ENCODE assay signal across 12 mouse cellular contexts in the genomic region with DNA sequence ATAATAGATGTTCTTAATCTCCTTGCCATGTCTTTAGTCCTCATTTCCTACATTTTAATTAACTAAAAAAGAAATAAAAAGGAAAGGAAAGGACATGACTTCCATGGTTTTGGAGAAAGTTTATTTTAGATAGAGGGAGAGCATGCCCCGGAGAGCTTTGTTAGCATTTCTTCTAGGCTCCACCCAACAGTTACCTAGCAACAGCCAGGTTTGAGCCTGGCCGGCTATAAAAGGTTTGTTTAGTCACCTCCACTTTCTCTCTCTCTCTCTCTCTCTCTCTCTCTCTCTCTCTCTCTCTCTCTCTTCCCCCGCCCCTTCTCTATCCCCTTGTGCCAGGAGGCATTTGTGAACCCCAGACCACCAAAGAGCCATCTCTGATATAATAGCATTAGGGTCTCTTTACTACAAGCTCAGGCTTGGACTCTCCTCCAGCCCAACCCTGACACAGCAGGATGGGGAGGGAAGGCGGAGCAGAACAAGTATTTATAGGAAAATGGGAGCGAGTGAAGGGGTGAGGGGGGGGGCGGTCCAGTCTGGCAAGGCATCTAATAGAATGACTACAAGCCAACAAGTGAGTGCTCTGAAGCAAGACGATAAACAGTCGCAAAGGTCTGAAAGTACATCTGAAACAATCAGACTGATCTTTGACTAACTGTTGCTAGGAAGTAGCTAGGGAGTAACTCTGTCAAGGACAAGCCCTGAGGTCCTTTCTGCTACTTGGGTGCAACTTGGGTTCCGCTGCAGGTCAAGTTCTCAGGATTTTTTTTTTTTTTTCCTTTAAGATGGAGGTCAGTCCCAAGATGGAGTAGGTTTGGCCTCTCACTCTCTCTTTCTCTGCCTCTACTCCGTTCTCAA. TPM values are rescaled to one million over a fixed set of nuclear protein-coding genes. Genes with fewer than 3 reads are reported as not detected.
DNase-seq lines count a peak whose midpoint lies in the region; ATAC-seq and TF ChIP-seq lines count a peak whose summit lies in the region.
"Had no signal": no experiment of that assay in that cellular context is flagged by ENCODE, and none has a peak within 500 bp of the region (broad histone marks: within the 10 kb centered on the region; RNA-seq: fewer than 3 reads in every experiment).

No protein-coding gene starts in this region.

- DNase-seq in forebrain, embryonic 11.5 days (ENCODE audit: low spot score) = no peak
- DNase-seq in kidney, postnatal 0 days (ENCODE audit: low spot score) = peak; percentile 40
- no peak for DNase-seq in kidney, adult 18-20 months
- DNase-seq in hindbrain, postnatal 0 days (ENCODE audit: low spot score) = peak; percentile 13
- no peak for DNase-seq in thymus, postnatal 4 days
- no peak for DNase-seq in right cerebral cortex, postnatal 36 days (ENCODE audit: low spot score in 2 of 2)
- DNase-seq: cerebellum, postnatal 36 days; left cerebral cortex, postnatal 4 days had no signal

- no peaks in the 10 kb centered on the region for H3K27me3 ChIP-seq in forebrain, embryonic 11.5 days (ENCODE audit: control insufficient read depth, insufficient read depth, low read length)
- no peaks in the 10 kb centered on the region for H3K27me3 ChIP-seq in forebrain, embryonic 15.5 days
- no peaks in the 10 kb centered on the region for H3K27me3 ChIP-seq in kidney, postnatal 0 days (ENCODE audit: insufficient read depth, low read length)
- no peaks in the 10 kb centered on the region for H3K27me3 ChIP-seq in hindbrain, postnatal 0 days (ENCODE audit: insufficient read depth, low read length)
- no peaks in the 10 kb centered on the region; the same call in none of the 2 replicates for H3K27me3 ChIP-seq in midbrain, embryonic 16.5 days (ENCODE audit: control insufficient read depth, insufficient read depth, low read depth, low read length)
- H3K27me3 ChIP-seq: Patski had no signal

- no peak overlapping the region for H3K4me3 ChIP-seq in forebrain, embryonic 11.5 days (ENCODE audit: low read depth, low read length)
- H3K4me3 ChIP-seq in forebrain, embryonic 15.5 days = no peak overlapping the region
- no peak overlapping the region; the same call in 1 of the 2 replicates for H3K4me3 ChIP-seq in kidney, postnatal 0 days (replicated peaks; ENCODE audit: low read depth, low read length)
- H3K4me3 ChIP-seq in hindbrain, postnatal 0 days (ENCODE audit: low read length) = no peak overlapping the region
- no peak overlapping the region for H3K4me3 ChIP-seq in midbrain, embryonic 16.5 days (ENCODE audit: low read depth, low read length)

- no peaks in the 10 kb centered on the region for H3K36me3 ChIP-seq in forebrain, embryonic 11.5 days (ENCODE audit: control insufficient read depth, insufficient read depth, low read length)
- no peaks in the 10 kb centered on the region for H3K36me3 ChIP-seq in forebrain, embryonic 15.5 days
- no peaks in the 10 kb centered on the region for H3K36me3 ChIP-seq in kidney, postnatal 0 days (ENCODE audit: insufficient read depth, low read length)
- H3K36me3 ChIP-seq in hindbrain, postnatal 0 days (ENCODE audit: insufficient read depth, low read length) = no peaks in the 10 kb centered on the region
- H3K36me3 ChIP-seq in midbrain, embryonic 16.5 days (ENCODE audit: control insufficient read depth, insufficient read depth, low read length) = no peaks in the 10 kb centered on the region

- H3K4me2 ChIP-seq in forebrain, embryonic 11.5 days (ENCODE audit: low read depth, low read length, severe bottlenecking) = peak overlapping the region; percentile 6; the same call in 1 of the 2 replicates
- no peak overlapping the region for H3K4me2 ChIP-seq in forebrain, embryonic 15.5 days (replicated peaks)
- H3K4me2 ChIP-seq in kidney, postnatal 0 days (ENCODE audit: low read length) = peak overlapping the region; percentile 43
- H3K4me2 ChIP-seq in hindbrain, postnatal 0 days (ENCODE audit: low read depth, low read length) = 0 out of 2 replicates have a peak overlapping the region, but pooled peaks have one; percentile 13
- peak overlapping the region; percentile 33; the same call in 1 of the 2 replicates for H3K4me2 ChIP-seq in midbrain, embryonic 16.5 days (ENCODE audit: low read length)

- H3K9me3 ChIP-seq in forebrain, embryonic 11.5 days (ENCODE audit: control insufficient read depth, low read length) = no peaks in the 10 kb centered on the region
- H3K9me3 ChIP-seq in forebrain, embryonic 15.5 days = no peaks in the 10 kb centered on the region
- H3K9me3 ChIP-seq in kidney, postnatal 0 days (replicated peaks; ENCODE audit: low read length) = no peaks in the 10 kb centered on the region
- H3K9me3 ChIP-seq in hindbrain, postnatal 0 days (ENCODE audit: low read length) = no peaks in the 10 kb centered on the region
- H3K9me3 ChIP-seq in midbrain, embryonic 16.5 days (replicated peaks; ENCODE audit: control insufficient read depth, low read length, poor library complexity, severe bottlenecking) = no peaks in the 10 kb centered on the region

- TF ChIP-seq CTCF in kidney, postnatal 0 days (IDR thresholded peaks at IDR 0.05; ENCODE audit: low read depth) = no peak
- no peak for TF ChIP-seq CTCF in hindbrain, postnatal 0 days (IDR thresholded peaks at IDR 0.05; ENCODE audit: low read depth)

- no peak overlapping the region for H3K9ac ChIP-seq in forebrain, embryonic 11.5 days (ENCODE audit: low read length)
- H3K9ac ChIP-seq in forebrain, embryonic 15.5 days (replicated peaks) = no peak overlapping the region
- no peak overlapping the region for H3K9ac ChIP-seq in kidney, postnatal 0 days (ENCODE audit: low read depth, low read length)
- no peak overlapping the region for H3K9ac ChIP-seq in hindbrain, postnatal 0 days (replicated peaks; ENCODE audit: low read length)
- H3K9ac ChIP-seq in midbrain, embryonic 16.5 days (ENCODE audit: low read depth, low read length) = no peak overlapping the region

- no peaks in the 10 kb centered on the region for H3K4me1 ChIP-seq in forebrain, embryonic 11.5 days (replicated peaks; ENCODE audit: control insufficient read depth, insufficient read depth, low read length)
- no peaks in the 10 kb centered on the region for H3K4me1 ChIP-seq in forebrain, embryonic 15.5 days
- no peaks in the 10 kb centered on the region for H3K4me1 ChIP-seq in kidney, postnatal 0 days (replicated peaks; ENCODE audit: insufficient read depth, low read length)
- H3K4me1 ChIP-seq in hindbrain, postnatal 0 days (ENCODE audit: insufficient read depth, low read length) = no peaks in the 10 kb centered on the region
- peaks cover 7% of the 10 kb centered on the region for H3K4me1 ChIP-seq in midbrain, embryonic 16.5 days (ENCODE audit: control insufficient read depth, insufficient read depth, low read length)

- ATAC-seq in forebrain, embryonic 11.5 days (replicated peaks; ENCODE audit: low FRiP score) = no peak
- no peak for ATAC-seq in forebrain, embryonic 15.5 days (replicated peaks)
- no peak for ATAC-seq in kidney, postnatal 0 days (replicated peaks; ENCODE audit: low FRiP score, low read depth)
- no peak for ATAC-seq in hindbrain, postnatal 0 days
- no peak for ATAC-seq in midbrain, embryonic 16.5 days
- ATAC-seq: inflammation-experienced regulatory T-cells, adult 6 months; Patski had no signal

- WGBS in forebrain, embryonic 11.5 days = 21% methylated on average over 10 of the region's 10 CpGs
- WGBS in forebrain, embryonic 15.5 days = 15% methylated on average over 10 of the region's 10 CpGs
- 14% methylated on average over 10 of the region's 10 CpGs for WGBS in kidney, postnatal 0 days
- WGBS in hindbrain, postnatal 0 days = 25% methylated on average over 10 of the region's 10 CpGs
- WGBS in midbrain, embryonic 16.5 days = 16% methylated on average over 10 of the region's 10 CpGs

- no peak overlapping the region for H3K27ac ChIP-seq in forebrain, embryonic 11.5 days (ENCODE audit: low read depth, low read length)
- no peak overlapping the region for H3K27ac ChIP-seq in forebrain, embryonic 15.5 days (replicated peaks)
- H3K27ac ChIP-seq in kidney, postnatal 0 days = no peak overlapping the region
- H3K27ac ChIP-seq in hindbrain, postnatal 0 days = no peak overlapping the region
- H3K27ac ChIP-seq in midbrain, embryonic 16.5 days (ENCODE audit: low read length) = no peak overlapping the region

RNA-seq across cellular contexts. Expression of a gene that starts 17.4 kb away (rescaled TPM):
- polyA plus RNA-seq in forebrain, embryonic 11.5 days (2014; fragmentation: Nextera tagmentation; extraction: Ambion mirVana) = 1.5 and 2.9 TPM in 2 replicates
- 4.0 and 10.3 TPM in 2 replicates for polyA plus RNA-seq in forebrain, embryonic 15.5 days (2015; fragmentation: Nextera tagmentation; extraction: Ambion mirVana)
- 4.6 TPM in 2 replicates for polyA plus RNA-seq in kidney, postnatal 0 days (2015; fragmentation: Nextera tagmentation; extraction: Ambion mirVana)
- 2.7 and 6.7 TPM in 2 replicates for total RNA-seq in hindbrain, postnatal 0 days (2014; rRNA removed)
- 12.2 and 15.3 TPM in 2 replicates for polyA plus RNA-seq in hindbrain, postnatal 0 days (2015; fragmentation: Nextera tagmentation; extraction: Ambion mirVana)
- polyA plus RNA-seq in midbrain, embryonic 16.5 days (2015; fragmentation: Nextera tagmentation; extraction: Ambion mirVana) = 7.8 and 9.2 TPM in 2 replicates

RNA-seq across cellular contexts. Expression of a gene that starts 31.6 kb away (rescaled TPM):
- polyA plus RNA-seq in forebrain, embryonic 11.5 days (2014; fragmentation: Nextera tagmentation; extraction: Ambion mirVana) = 4.3 TPM in 2 replicates
- 8.7 and 8.8 TPM in 2 replicates for polyA plus RNA-seq in forebrain, embryonic 15.5 days (2015; fragmentation: Nextera tagmentation; extraction: Ambion mirVana)
- polyA plus RNA-seq in kidney, postnatal 0 days (2015; fragmentation: Nextera tagmentation; extraction: Ambion mirVana) = 12.1 and 13.2 TPM in 2 replicates
- 15.2 and 15.9 TPM in 2 replicates for total RNA-seq in hindbrain, postnatal 0 days (2014; rRNA removed)
- 14.1 and 15.5 TPM in 2 replicates for polyA plus RNA-seq in hindbrain, postnatal 0 days (2015; fragmentation: Nextera tagmentation; extraction: Ambion mirVana)
- 6.8 and 9.0 TPM in 2 replicates for polyA plus RNA-seq in midbrain, embryonic 16.5 days (2015; fragmentation: Nextera tagmentation; extraction: Ambion mirVana)

RNA-seq across cellular contexts. Expression of a gene that starts 54.1 kb away (rescaled TPM):
- 272 and 277 TPM in 2 replicates for polyA plus RNA-seq in forebrain, embryonic 11.5 days (2014; fragmentation: Nextera tagmentation; extraction: Ambion mirVana)
- 211 and 213 TPM in 2 replicates for polyA plus RNA-seq in forebrain, embryonic 15.5 days (2015; fragmentation: Nextera tagmentation; extraction: Ambion mirVana)
- 381 and 403 TPM in 2 replicates for polyA plus RNA-seq in kidney, postnatal 0 days (2015; fragmentation: Nextera tagmentation; extraction: Ambion mirVana)
- total RNA-seq in hindbrain, postnatal 0 days (2014; rRNA removed) = 227 and 243 TPM in 2 replicates
- 309 and 320 TPM in 2 replicates for polyA plus RNA-seq in hindbrain, postnatal 0 days (2015; fragmentation: Nextera tagmentation; extraction: Ambion mirVana)
- 284 and 311 TPM in 2 replicates for polyA plus RNA-seq in midbrain, embryonic 16.5 days (2015; fragmentation: Nextera tagmentation; extraction: Ambion mirVana)

RNA-seq across cellular contexts. Expression of a gene that starts 54.2 kb away (rescaled TPM):
- 0.13 TPM in 1 of 2 replicates, not detected in the other for polyA plus RNA-seq in forebrain, embryonic 11.5 days (2014; fragmentation: Nextera tagmentation; extraction: Ambion mirVana)
- 0.23 TPM in 1 of 2 replicates, not detected in the other for polyA plus RNA-seq in forebrain, embryonic 15.5 days (2015; fragmentation: Nextera tagmentation; extraction: Ambion mirVana)
- polyA plus RNA-seq in kidney, postnatal 0 days (2015; fragmentation: Nextera tagmentation; extraction: Ambion mirVana) = 0.77 and 1.2 TPM in 2 replicates
- 4.8 and 5.5 TPM in 2 replicates for total RNA-seq in hindbrain, postnatal 0 days (2014; rRNA removed)
- 5.1 and 5.9 TPM in 2 replicates for polyA plus RNA-seq in hindbrain, postnatal 0 days (2015; fragmentation: Nextera tagmentation; extraction: Ambion mirVana)
- polyA plus RNA-seq in midbrain, embryonic 16.5 days (2015; fragmentation: Nextera tagmentation; extraction: Ambion mirVana) = 0.20 and 0.63 TPM in 2 replicates
- total RNA-seq: left cerebral cortex, postnatal 4 days had no signal
- polyA plus RNA-seq: inflammation-experienced regulatory T-cells, adult 6 months had no signal

Comparison
In these comparisons a context has a peak if more than half of its experiments do, and no peak if none do; other contexts are left out.
1. DNase-seq: peak in kidney, postnatal 0 days (single experiment) and hindbrain, postnatal 0 days (single experiment); none in forebrain, embryonic 11.5 days (single experiment), kidney, adult 18-20 months (single experiment), thymus, postnatal 4 days (single experiment) and right cerebral cortex, postnatal 36 days (0 of 2).